Mouse (Mus musculus) hindbrain, embryonic 11.5 days (tissue): ENCODE measurements around the gene Birc7. TPM values are rescaled to one million over a fixed set of nuclear protein-coding genes. Genes with fewer than 3 reads are reported as not detected.
A peak's percentile ranks its signal among the peaks of the same experiment; 100 is the strongest.

ENCODE experiments used
- ATAC-seq: fragments of 200-750 bp; cut with Nextera tagmentation; 2 replicates; pipeline ENCODE4 v1.8.0; 2017; ENCODE audit warnings: mild to moderate bottlenecking, moderate TSS enrichment, moderate library complexity; ENCODE audit not compliant: low FRiP score
- DNase-seq: peaks from one replicate; pipeline ENCODE4 v3.0.0-alpha.2; 2015; ENCODE audit warnings: low spot score
- H3K27ac ChIP-seq: fragments of 300-500 bp; sonication (generic); 2 replicates; pipeline ENCODE4 v1.5.1; 2014; ENCODE audit warnings: mild to moderate bottlenecking, low read depth, low read length
- H3K27me3 ChIP-seq: fragments of 300-500 bp; sonication (generic); 2 replicates; pipeline ENCODE4 v1.6.1; 2014; ENCODE audit warnings: mild to moderate bottlenecking, low read length, moderate library complexity, mixed read lengths; ENCODE audit not compliant: control insufficient read depth, insufficient read depth
- H3K36me3 ChIP-seq: fragments of 300-500 bp; sonication (generic); 2 replicates; pipeline ENCODE4 v1.6.1; 2014; ENCODE audit warnings: mild to moderate bottlenecking, low read length, moderate library complexity, mixed read lengths; ENCODE audit not compliant: control insufficient read depth, insufficient read depth
- H3K4me1 ChIP-seq: fragments of 300-500 bp; sonication (generic); replicated peaks from 2 replicates; pipeline ENCODE4 v1.6.1; 2014; ENCODE audit warnings: low read length, mixed read lengths; ENCODE audit not compliant: control insufficient read depth, insufficient read depth
- H3K4me2 ChIP-seq: fragments of 300-500 bp; sonication (generic); replicated peaks from 2 replicates; pipeline ENCODE4 v1.6.1; 2014; ENCODE audit warnings: mild to moderate bottlenecking, low read depth, low read length
- H3K4me3 ChIP-seq: fragments of 300-500 bp; sonication (generic); 2 replicates; pipeline ENCODE4 v1.5.1; 2014; ENCODE audit warnings: low read depth, low read length
- H3K9ac ChIP-seq: fragments of 300-500 bp; sonication (generic); 2 replicates; pipeline ENCODE4 v1.6.1; 2014; ENCODE audit warnings: low read depth, low read length
- H3K9me3 ChIP-seq: fragments of 300-500 bp; sonication (generic); 2 replicates; pipeline ENCODE4 v1.6.1; 2016; ENCODE audit warnings: low read length; ENCODE audit not compliant: control insufficient read depth
- WGBS: fragments of 180-500 bp; shearing (Covaris S2); extraction: QIAGEN DNeasy Blood & Tissue Kit; methylation state at CpG from one replicate; pipeline ENCODE4 v1.1.7; 2014; 5-methylcytosine and 5-hydroxymethylcytosine counted together
- polyA plus RNA-seq: library from polyadenylated mRNA; unstranded; fragments of >200 nt; fragmentation: Nextera tagmentation; extraction: Ambion mirVana; gene quantifications from 2 replicates; pipeline ENCODE4 v1.2.1, GENCODE M21; 2014

The Birc7 gene
- polyA plus RNA-seq, 1 experiment from 2014 or later, result 0.65 TPM

DNA sequence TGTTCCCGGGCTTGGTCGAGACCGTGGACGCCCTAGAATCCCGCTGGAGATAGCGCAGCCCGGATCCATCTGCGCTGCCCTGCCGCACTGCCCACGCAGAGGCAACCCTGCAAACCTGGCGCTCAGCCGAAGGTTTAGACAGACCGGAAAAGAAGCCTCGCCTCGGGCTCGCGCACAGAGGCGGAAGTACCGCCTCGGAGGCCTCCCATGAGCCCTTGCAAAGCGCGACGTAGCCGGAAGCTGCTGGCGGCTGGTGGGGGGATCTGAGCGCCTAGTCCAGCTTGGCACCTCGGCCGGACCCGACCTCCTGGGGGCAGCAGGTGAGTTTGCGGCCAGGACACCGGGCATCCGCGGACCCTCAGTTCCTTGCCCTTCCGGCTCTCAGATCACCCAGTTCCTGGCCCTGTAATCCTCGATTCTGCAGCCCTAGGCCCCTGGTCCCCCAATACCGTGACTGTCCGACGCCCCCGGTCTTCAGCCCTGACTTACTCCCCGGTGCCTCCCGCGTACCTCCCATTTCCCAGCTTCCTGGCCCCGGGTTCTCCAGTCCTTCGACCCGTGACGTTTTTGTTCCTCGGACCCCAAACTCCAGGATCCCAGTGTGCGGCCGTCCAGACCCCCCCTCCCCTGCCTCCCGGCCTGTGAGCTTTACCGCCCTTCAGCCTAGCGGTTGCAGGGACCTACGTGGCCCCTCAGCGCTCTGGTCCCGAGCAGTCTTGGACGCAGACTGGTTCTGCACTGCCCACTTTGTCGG is 38.4 kb downstream of the Birc7 start, which contains the start of gene Arfgap1:
Arfgap1 (plus strand) TSS at position 216 of the 754 bp plus-strand sequence.
- Histone ChIP-seq H3K4me2 (peak within 1 kb of the TSS; percentile 95), H3K4me1 (peaks cover 7% of the 10 kb centered on the region; the same call in 1 of the 2 replicates), H3K9ac (peak within 1 kb of the TSS; percentile 92), H3K36me3 (peaks cover 5% of the 10 kb centered on the region), H3K9me3 (no peaks in the 10 kb centered on the region), H3K4me3 (peak within 1 kb of the TSS; percentile 92), H3K27me3 (no peaks in the 10 kb centered on the region), H3K27ac (peak within 1 kb of the TSS; percentile 83)
- WGBS, result under 1% methylated on average over 53 of the region's 57 CpGs
- DNase-seq (peak; percentile 89), ATAC-seq (peak; percentile 84)

- Histone ChIP-seq H3K36me3 (peaks cover 18% of the 10 kb centered on the region), H3K4me3 (no peak overlapping the region), H3K27ac (no peak overlapping the region), H3K4me1 (no peaks in the 10 kb centered on the region), H3K4me2 (no peak overlapping the region), H3K27me3 (no peaks in the 10 kb centered on the region), H3K9ac (no peak overlapping the region), H3K9me3 (no peaks in the 10 kb centered on the region)
- DNase-seq, result no peak
- no peak for ATAC-seq
- 91% methylated on average over 6 of the region's 6 CpGs for WGBS
Observed at GRCm38 (mm10) chr2:180981133-180981532, 52.3 kb downstream of the Birc7 start.

Other genes with a start within 250 kb of the Birc7 start
- gene Dido1, start 219.0 kb upstream of the Birc7 start, polyA plus RNA-seq, result 29.5 and 39.7 TPM in 2 replicates
- gene Gid8, start 218.9 kb upstream of the Birc7 start, polyA plus RNA-seq, result 59.6 and 70.0 TPM in 2 replicates
- gene Slc17a9, start 203.8 kb upstream of the Birc7 start, polyA plus RNA-seq, result 0.14 and 0.45 TPM in 2 replicates
- gene Bhlhe23, start 152.1 kb upstream of the Birc7 start, polyA plus RNA-seq, result 3.0 and 3.7 TPM in 2 replicates
- gene Ythdf1, start 8.1 kb upstream of the Birc7 start, polyA plus RNA-seq, result 57.3 and 69.4 TPM in 2 replicates
- gene Nkain4, start 25.7 kb downstream of the Birc7 start, polyA plus RNA-seq, result 80.5 and 91.5 TPM in 2 replicates
- 50.2 and 50.5 TPM in 2 replicates for gene Arfgap1, start 38.2 kb downstream of the Birc7 start, polyA plus RNA-seq
- gene Col20a1, start 57.5 kb downstream of the Birc7 start, polyA plus RNA-seq, result 0.56 and 0.78 TPM in 2 replicates
- 45.0 and 54.1 TPM in 2 replicates for gene Chrna4, start 114.5 kb downstream of the Birc7 start, polyA plus RNA-seq
- 16.3 and 18.9 TPM in 2 replicates for gene Kcnq2, start 206.3 kb downstream of the Birc7 start, polyA plus RNA-seq
- gene Eef1a2, start 228.0 kb downstream of the Birc7 start, polyA plus RNA-seq, result 1.3 and 1.5 TPM in 2 replicates